Mouse (Mus musculus): ENCODE results near the gene Phox2b.

Phox2b gene

GRCm38 (mm10) chr5:67091766-67092165 lies 7.3 kb downstream of the Phox2b start:
- DNase-seq (ENCODE audit: low spot score), result no peak

GRCm38 (mm10) chr5:67090856-67091255 lies 8.2 kb downstream of the Phox2b start:
- DNase-seq (ENCODE audit: low spot score), result no peak

DNA sequence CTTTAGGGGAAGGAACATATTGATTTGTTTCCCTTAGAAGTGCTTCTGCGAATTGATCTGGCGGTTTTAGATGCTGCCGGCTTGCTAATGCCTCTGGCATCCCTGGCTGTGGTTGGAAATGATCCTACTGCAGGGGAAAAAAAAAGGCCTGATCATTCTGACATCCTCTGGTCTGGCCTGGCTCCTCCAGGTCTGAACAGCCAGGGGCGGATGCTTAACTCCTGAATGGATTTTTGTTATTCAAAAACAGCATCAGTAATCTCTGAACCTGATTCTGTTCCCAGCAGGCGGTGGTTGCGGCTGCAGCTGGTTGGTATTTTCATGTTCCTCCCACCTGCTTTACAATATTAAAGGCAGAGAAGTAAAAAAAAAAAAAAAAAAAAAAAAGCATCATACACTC lies 16.0 kb downstream of the Phox2b start:
- DNase-seq (ENCODE audit: low spot score), result no peak

GRCm38 (mm10) chr5:67063596-67063995 lies 35.5 kb downstream of the Phox2b start:
- DNase-seq (ENCODE audit: low spot score), result no peak

- no peak for DNase-seq (ENCODE audit: low spot score)
Measured at GRCm38 (mm10) chr5:67060519-67060918, 38.6 kb downstream of the Phox2b start.

DNA sequence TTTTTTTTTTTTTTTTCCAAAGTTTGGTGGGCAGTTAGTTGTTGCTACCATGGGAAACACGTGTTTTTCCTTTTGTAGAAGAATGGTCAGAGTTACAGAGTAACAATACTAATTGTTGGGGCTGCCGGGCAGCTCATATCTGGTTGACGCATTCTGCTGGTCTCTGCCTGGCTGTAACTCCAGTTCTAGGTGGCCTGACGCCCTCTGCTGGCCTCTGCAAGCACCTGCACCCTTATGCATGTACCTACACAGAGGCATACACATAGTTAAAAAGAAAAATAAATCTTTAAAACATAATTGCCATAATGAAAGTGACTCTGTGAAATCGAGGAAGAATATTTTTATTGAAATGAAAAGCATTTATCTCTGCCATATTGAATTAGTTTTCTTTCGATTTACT lies 41.3 kb downstream of the Phox2b start:
- no peak for DNase-seq (ENCODE audit: low spot score)

DNA sequence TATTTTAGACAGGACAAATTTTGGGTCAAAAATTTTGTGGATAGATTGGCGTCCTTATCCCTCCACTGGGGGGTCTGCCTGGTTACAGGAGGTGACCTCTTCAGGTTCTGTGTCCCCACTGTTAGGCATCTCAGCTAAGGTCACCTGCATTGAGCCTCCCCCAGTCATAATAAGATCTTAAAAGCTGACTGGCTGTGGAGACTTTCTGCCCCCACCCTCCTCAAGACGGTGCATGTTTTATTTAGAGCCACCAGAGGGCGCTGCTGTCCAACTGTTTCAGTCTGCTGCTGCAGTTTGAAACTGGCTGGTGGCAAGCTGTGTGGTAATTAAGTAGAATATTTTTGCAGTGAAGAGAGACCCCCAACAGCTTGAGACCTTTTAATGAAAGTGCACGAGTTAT lies 51.1 kb downstream of the Phox2b start:
- peak; percentile 89 for DNase-seq (ENCODE audit: low spot score)

Measured in embryo, embryonic 10 days (tissue).